Mouse (Mus musculus) splenic B cell, adult 2 months (primary cell): Measurements from ENCODE around the gene Apobec3.
"Not testable (repeated sequence)": the region's sequence is repeated elsewhere in the genome, so short reads cannot be mapped to it uniquely, and the experiment has no call there.

Source experiments
- DNase-seq: peaks from one replicate; pipeline ENCODE4 v3.0.0-alpha.2; 2011; ENCODE audit warnings: low read depth, low spot score
- H3K27me3 ChIP-seq: 2 replicates; pipeline ENCODE4 v1.6.1; 2012; ENCODE audit warnings: mild to moderate bottlenecking, low read length, moderate library complexity, mixed read lengths; ENCODE audit not compliant: control insufficient read depth, poor library complexity, insufficient read depth, severe bottlenecking
- H3K36me3 ChIP-seq: 2 replicates; pipeline ENCODE4 v1.6.1; 2012; ENCODE audit warnings: mild to moderate bottlenecking, low read length, moderate library complexity, mixed read lengths; ENCODE audit not compliant: control insufficient read depth, poor library complexity, insufficient read depth, severe bottlenecking

Gene Apobec3

GRCm38 (mm10) chr15:79882623-79883267, 8.7 kb upstream of the Apobec3 start:
- Histone ChIP-seq H3K27me3 (no peaks in the 10 kb centered on the region), H3K36me3 (peaks cover 2% of the 10 kb centered on the region)
- DNase-seq = peak; percentile 19

DNA sequence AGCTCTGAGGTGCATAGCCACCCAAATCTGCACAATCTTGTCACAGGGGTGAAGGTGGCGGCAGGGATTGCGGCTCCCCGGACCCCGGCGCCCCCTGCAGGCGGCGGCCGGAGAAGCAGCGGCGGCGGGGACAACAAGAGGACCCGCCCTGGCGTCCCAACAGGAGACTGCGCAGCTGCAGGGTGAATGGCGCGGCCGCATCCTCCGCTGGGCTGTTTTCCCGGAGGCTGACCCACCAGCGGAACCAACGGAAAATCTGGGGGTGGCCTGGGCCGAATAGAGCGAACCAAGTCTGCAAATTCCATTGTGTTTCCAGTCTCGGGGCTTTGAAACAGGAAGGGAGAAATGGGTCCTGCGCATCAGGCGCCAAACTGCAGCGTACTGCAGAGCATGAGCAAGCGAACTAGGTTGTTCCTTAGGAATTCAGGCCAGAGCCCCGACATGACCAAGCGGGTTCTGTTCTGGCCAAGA, 8.1 kb upstream of the Apobec3 start:
- Histone ChIP-seq H3K27me3 (no peaks in the 10 kb centered on the region), H3K36me3 (peaks cover 4% of the 10 kb centered on the region)

DNA sequence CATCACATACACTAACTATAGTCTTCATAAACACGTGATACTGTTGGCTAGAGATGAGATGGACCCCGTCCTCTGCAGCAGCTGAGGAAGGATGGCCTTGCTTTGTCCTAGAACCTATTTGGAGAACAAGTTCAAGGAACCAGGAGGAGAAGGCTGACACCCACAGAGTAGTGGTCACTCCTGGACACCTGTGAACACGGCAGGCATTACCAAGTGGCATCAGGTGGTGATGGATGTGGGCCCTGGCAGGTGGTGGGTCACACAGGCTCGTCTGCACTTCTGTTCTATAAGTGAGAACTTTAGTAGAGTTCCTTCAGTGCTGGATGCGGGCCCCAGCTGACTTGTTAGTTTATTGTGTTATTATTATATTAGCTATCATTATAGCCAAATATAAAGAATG, 6.6 kb upstream of the Apobec3 start:
- no peak for DNase-seq
- H3K36me3 ChIP-seq = peaks cover 4% of the 10 kb centered on the region
- H3K27me3 ChIP-seq = no peaks in the 10 kb centered on the region

More for the DNA sequence above, 8.1 kb upstream of the Apobec3 start:
- peak; percentile 89 for DNase-seq

- peak; percentile 82 for DNase-seq
- peaks cover 26% of the 10 kb centered on the region for H3K36me3 ChIP-seq
- H3K27me3 ChIP-seq = no peaks in the 10 kb centered on the region
Observed at GRCm38 (mm10) chr15:79892213-79892541, 718 bp downstream of the Apobec3 start.

DNA sequence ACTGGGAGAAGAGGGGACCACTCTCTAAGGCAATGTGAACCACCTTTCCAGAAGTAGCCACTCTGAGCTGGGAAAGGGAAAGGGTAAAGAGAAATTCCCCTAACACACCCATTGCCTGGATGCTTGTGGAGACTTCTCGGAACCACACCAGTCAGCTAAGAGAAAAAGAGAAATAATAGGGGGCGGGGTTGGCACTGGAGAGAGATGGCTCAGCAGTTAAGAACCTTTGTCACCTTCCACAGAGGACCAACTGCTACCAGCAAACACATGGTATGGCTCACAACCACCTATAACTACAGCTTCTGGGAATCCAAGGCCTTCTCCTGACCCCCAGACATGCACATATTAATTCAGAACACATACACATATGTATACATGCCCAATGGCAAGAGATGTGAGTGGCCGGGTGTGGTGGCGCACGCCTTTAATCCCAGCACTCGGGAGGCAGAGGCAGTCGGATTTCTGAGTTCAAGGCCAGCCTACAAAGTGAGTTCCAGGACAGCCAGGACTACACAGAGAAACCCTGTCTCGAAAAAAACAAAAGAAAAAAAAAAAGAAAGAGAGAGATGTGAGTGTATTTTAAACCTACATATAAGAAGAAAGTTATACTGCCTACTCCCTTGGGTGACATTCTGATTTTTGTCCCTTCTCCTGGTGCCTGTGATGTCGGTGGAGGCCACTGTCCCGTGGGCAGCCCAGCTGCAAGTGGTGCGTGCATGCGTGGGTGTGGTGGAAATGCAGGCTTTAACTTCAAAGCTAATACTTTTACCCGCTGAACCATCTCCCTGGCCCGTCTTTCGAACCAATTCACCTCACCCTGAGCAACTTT, 1.8 kb downstream of the Apobec3 start:
- peak; percentile 60 for DNase-seq
- Histone ChIP-seq H3K36me3 (peaks cover 34% of the 10 kb centered on the region), H3K27me3 (no peaks in the 10 kb centered on the region)

DNA sequence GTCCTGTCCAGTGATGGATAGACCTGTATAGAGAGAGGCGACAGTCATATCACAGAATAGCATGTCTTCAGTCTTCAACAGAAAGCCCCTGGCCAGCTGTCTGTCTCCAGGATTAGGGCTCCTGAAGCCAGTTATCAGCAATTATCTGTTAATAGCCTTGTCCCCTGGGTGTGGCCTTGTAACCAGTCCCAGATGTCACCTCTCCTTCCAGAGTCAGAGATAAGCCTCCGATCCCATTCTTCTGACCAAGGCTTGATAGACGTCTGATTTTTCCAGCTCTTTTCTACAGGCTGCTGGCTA, 2.3 kb downstream of the Apobec3 start:
- H3K27me3 ChIP-seq = no peaks in the 10 kb centered on the region
- peaks cover 38% of the 10 kb centered on the region for H3K36me3 ChIP-seq
- DNase-seq = no peak

- peaks cover 43% of the 10 kb centered on the region for H3K36me3 ChIP-seq
- peak; percentile 39 for DNase-seq
- H3K27me3 ChIP-seq = no peaks in the 10 kb centered on the region
Observed at GRCm38 (mm10) chr15:79894343-79894742, 2.9 kb downstream of the Apobec3 start.

- peak; percentile 72 for DNase-seq
- peaks cover 50% of the 10 kb centered on the region for H3K36me3 ChIP-seq
- H3K27me3 ChIP-seq = not testable (repeated sequence)
Observed at GRCm38 (mm10) chr15:79895221-79896079, 4.0 kb downstream of the Apobec3 start.

- no peaks in the 10 kb centered on the region for H3K27me3 ChIP-seq
- peaks cover 50% of the 10 kb centered on the region for H3K36me3 ChIP-seq
- no peak for DNase-seq
Observed at GRCm38 (mm10) chr15:79896080-79896725, 4.7 kb downstream of the Apobec3 start.

GRCm38 (mm10) chr15:79898988-79899387, 7.5 kb downstream of the Apobec3 start:
- Histone ChIP-seq H3K27me3 (no peaks in the 10 kb centered on the region), H3K36me3 (peaks cover 64% of the 10 kb centered on the region)
- DNase-seq = no peak

- peaks cover 62% of the 10 kb centered on the region for H3K36me3 ChIP-seq
- peak; percentile 44 for DNase-seq
- H3K27me3 ChIP-seq = no peaks in the 10 kb centered on the region
Observed at GRCm38 (mm10) chr15:79899828-79900510, 8.5 kb downstream of the Apobec3 start.

- no peaks in the 10 kb centered on the region for H3K27me3 ChIP-seq
- peaks cover 58% of the 10 kb centered on the region for H3K36me3 ChIP-seq
- peak; percentile 84 for DNase-seq
Observed at GRCm38 (mm10) chr15:79900751-79901150, 9.3 kb downstream of the Apobec3 start.

- no peak for DNase-seq
- peaks cover 59% of the 10 kb centered on the region for H3K36me3 ChIP-seq
Observed at GRCm38 (mm10) chr15:79901399-79901798, 9.9 kb downstream of the Apobec3 start.

DNA sequence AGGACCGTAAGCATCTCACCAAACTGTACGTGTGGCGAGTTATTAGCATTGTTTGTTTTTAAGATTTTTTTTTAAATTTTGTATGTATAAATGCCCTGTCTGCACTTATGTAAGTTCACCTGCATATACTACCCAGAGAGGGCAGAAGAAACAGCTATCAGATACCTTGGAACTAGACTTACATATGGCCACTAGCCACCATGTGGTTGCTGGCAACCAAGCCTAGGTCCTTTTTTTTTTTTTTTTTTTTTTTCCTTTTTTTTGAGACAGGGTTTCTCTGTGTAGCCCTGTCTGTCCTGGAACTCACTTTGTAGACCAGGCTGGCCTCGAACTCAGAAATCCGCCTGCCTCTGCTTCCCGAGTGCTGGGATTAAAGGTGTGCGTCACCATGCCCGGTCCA, 11.6 kb downstream of the Apobec3 start:
- H3K27me3 ChIP-seq, DNase-seq: not testable (repeated sequence)
- peaks cover 58% of the 10 kb centered on the region for H3K36me3 ChIP-seq

More at GRCm38 (mm10) chr15:79901399-79901798, 9.9 kb downstream of the Apobec3 start:
- H3K27me3 ChIP-seq = no peaks in the 10 kb centered on the region
